Mouse (Mus musculus) cerebellum, adult 9-10 months (tissue): ENCODE results near the gene Bbx.

Experiments used
- DNase-seq: peaks from one replicate; pipeline ENCODE4 v3.0.0; 2022

Bbx gene

GRCm38 (mm10) chr16:50432062-50432878 lies at the start of gene Bbx:
Gene Bbx (minus strand): TSS chr16:50432390.
- peak; percentile 100 for DNase-seq

DNA sequence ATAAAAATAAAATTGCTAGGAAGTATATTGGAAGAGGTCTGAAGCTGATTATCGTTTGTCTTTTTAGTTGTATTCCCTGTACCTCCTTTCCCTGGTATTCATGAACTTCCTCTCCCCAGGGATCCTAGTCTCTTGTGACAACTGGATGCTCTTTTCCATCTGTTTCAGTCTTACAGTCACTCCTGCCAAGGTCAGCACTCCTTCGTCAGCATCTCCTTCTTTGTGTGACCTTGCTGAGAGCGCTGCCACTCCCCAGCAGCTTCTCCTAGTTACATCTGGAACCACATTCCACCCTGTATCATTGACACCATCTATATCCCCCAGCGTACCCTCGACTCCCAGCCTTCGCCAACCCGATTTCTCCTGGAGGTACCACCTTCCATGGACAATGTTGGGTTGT lies 49.7 kb upstream of the Bbx start:
- DNase-seq: no peak

GRCm38 (mm10) chr16:50481341-50481740 lies 49.2 kb upstream of the Bbx start:
- DNase-seq: no peak

- no peak for DNase-seq
Observed at GRCm38 (mm10) chr16:50478695-50479094, 46.5 kb upstream of the Bbx start.

- no peak for DNase-seq
Observed at GRCm38 (mm10) chr16:50477628-50478027, 45.4 kb upstream of the Bbx start.

- DNase-seq: no peak
Observed at GRCm38 (mm10) chr16:50462226-50462870, 30.2 kb upstream of the Bbx start.

DNA sequence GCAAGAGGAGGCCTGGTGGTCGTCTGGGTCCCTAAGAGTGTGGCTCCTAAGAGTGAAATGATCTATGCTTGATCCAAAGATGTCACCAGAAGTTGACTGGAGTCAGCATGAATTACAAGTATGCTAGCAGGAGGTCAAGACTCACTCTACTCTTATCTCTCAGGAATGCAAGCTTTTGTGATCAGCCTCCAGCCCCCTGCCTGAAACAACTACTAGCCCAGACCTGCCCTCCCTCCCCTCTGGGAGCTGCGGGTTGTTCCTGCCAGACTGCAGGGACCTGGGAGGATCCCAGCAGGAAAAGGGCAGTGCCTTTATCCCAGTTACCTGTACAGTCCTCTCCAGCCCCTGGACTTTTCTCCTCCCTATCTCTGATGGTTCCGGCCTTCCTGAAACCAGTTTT lies 27.0 kb upstream of the Bbx start:
- no peak for DNase-seq

DNA sequence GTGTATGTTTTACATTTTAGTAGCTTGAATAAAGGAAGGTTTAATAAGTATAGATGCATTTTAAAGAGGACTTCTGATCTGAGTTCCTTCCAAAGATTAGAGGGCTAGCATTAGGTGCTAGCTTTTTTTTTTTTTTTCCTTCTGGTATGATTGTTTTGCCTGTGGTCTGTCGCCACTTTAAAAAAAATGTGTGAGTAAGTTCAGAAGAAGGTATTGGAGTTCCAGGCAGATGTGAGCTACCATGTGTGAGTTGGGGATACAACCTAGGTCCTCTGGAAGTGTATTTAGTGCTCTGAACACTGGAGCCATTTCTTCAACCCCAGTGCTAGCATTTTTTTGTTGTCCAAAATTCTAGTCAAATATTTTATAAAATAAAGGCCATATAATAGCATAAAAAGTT lies 23.9 kb upstream of the Bbx start:
- no peak for DNase-seq

DNA sequence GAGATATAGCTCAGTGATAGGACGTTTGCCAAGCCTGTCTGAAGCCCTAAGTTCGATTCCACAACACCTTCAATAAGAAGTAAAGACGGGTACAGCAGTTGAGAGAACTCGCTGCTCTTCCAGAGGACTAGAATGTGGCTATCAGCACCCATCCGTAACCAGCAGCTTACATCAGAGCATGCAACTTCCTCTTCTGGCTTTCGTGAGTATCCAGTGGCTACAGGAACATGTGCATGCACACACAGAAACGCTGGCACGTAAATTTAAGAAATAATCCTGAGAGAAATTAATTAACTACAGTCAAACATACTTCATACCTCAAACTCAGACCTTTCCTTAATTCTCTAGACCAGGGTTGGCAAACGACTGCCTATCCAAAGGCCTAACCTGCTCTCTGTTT lies 16.9 kb upstream of the Bbx start:
- DNase-seq: no peak

DNA sequence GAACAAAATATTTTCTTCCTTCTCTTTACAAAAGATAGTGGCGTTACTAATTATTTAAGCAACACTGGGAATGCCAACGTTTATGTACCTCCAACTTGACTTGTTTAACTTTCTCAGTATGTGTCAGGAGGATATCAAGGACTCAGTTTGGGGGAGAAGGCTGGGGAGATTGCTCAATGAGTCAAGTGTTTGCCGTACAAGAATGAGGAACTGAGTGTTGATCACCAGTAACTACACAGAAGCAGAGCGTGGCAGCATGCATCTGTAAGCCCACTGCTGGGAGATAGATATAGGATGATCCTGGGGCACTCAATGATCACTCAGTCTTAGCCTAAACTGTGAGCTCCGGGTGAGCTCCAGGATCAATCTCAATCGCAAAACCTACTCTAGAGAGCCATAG lies 12.8 kb upstream of the Bbx start:
- DNase-seq: no peak

- DNase-seq: no peak
Observed at GRCm38 (mm10) chr16:50438816-50439215, 6.6 kb upstream of the Bbx start.

DNA sequence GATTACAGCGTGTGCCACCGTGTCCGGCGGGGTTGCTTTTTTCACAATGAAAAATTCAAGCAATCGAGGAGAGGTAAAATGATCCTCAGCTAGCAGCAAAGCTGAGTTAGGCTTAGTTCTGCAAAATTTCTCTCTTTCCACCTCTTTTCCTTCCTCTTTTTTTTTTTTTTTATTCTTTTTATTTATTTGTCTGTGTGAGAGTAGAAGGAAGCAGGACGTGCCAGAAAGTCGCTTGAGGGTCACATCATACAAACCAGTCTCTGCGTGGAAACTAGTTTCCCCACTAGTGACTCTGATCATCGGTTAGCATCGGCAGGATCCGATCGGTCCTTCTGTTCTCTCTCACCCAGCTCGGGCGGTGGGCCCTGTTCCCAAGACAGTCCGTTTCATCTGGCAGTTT lies 5.6 kb upstream of the Bbx start:
- DNase-seq: no peak

GRCm38 (mm10) chr16:50437331-50437730 lies 5.1 kb upstream of the Bbx start:
- no peak for DNase-seq

DNA sequence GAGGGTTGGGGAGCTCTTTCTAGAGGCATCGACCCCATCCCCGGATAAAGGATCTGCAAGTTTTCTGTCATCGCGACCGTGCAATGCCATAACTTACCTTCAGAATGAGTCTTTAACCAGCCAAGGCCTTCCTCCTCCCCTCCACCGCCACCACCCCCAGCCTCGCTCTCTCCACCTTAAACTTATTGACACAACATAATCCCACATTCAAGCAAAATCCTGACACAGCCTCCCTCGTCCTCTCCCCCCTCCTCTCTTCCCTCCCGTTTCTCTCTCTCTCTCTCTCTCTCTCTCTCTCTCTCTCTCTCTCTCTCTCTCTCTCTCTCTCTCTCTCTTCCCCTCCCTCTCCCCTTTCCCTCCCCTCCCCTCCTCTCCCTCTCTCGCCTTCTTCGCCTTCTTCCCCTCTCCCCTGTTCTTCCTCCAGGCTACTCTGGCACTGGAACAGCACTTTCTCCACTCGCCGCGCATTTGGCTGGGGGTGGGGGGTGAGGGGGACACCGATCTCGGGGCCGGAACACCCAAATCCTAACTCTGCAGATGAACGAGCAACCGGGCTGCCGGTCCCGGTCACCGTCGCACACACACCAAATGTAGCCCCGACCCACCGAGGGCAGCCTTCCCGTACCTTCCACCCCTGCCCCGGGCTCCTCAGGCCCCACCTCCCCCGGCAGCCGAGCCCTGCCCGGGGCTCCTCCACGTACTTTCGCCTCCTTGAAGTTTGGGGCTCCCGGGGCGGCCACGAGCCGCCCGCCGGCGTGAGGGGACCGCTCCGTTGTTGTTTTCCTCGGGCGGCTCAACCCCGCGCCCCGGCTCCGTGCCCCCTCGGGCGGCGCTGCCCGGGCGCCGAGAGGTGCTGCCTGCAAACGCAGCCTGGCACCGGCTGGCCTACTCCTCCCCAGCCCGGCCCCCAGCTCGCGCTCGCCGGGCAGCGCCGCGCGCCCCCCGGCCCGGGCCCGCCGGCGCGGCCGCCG lies 894 bp downstream of the Bbx start:
- peak; percentile 50 for DNase-seq

- peak; percentile 17 for DNase-seq
Observed at GRCm38 (mm10) chr16:50430515-50430877, 1.7 kb downstream of the Bbx start.

DNA sequence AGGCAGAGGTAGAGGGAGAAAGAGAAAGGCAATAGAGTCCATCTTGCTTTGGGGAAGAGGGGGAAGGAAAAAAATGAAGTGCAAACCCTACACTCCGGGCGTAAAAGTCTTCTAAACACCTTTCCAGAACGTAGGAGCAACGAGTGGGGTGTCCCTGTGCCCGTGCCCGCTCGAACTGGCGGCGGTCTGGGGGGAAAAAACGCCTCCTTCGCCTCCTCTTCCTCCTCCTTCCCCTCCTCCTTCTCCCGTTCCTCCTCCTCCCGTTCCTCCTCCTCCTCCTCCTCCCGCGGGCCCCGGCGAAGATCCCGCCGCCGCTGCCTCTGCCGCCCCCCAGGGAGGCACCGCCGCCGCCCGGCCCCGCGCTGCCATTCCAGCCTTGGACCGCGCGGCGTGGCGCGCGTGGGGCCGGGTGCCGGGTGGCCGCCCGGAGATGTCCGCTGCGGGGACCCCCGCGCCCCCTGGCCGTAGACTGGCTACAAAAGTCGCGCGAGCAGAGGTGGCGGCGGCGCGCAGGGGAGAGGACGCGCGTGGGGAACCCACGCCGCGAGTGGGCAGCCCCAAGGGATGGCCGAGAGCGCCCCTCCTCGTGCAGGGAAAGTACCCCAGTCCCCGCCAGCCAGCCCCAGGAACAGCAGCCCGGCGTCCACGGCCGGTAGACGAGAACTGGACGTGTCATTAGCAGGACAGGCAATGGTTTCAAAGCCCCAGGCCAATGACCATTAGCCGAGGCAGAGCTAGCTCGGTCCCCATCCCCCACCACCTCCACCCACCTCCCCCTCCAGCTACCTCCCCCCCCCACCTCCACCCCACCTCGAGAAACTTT lies 2.3 kb downstream of the Bbx start:
- DNase-seq: peak; percentile 44

DNA sequence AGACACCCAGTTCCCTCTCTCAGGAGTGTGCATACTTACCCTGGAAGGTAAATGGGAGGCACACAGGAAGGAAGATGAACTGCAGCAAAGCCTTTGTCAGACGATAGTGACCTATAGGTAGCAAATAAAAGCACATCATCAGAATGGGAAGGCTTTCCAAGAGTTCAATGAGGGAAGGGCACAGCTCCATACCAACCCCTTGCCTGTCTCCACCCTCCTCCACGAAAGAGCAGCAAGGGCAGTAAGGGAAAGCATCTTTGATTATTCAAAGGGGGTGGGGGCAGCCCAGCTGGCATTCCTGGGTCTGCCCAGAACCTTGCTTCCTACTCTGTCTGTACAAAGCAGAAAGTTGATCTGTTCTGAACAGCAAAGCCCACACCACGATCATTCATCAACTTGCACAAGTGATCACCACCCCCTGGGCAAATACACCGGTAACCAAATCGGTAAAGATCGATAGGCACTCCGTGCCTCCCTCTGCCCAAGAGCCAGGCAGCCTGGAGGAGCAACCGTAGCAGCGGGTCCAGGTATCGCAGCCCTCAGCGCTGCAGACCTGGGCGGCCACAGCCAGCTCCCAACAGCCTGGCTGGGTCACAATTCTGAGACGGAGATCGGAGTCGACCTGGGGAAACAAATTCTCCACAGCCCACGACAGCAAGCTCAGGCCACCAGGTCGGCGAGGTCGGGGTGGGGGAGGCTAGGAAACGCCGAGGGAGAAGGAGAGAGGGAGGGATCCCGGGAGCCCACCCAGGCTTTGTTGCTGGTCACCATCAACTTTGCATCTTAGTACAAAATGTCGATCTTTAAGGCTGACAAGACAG lies 3.1 kb downstream of the Bbx start:
- DNase-seq: peak; percentile 39

GRCm38 (mm10) chr16:50420130-50420529 lies 12.1 kb downstream of the Bbx start:
- DNase-seq: no peak

- DNase-seq: no peak
Observed at GRCm38 (mm10) chr16:50415406-50415805, 16.8 kb downstream of the Bbx start.

- DNase-seq: no peak
Observed at GRCm38 (mm10) chr16:50402851-50403250, 29.3 kb downstream of the Bbx start.

DNA sequence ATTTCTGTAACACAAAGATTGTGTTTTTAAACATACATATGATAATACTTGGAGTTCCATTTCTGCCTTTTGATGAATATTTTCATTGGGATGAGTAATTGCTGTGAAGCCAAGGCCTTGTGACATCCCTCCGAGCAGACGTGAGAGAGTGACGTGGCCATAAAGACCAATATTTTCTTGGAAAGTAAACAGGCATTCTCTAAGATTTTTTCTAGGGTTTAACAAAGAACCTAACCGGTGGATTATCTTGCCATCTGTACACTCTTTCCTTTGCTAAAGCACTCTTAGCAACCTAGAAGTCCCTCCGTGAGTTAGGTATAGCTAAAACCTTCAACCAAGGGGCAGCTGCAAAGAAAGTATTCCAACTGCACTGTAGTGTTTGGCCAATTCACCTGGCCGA lies 32.4 kb downstream of the Bbx start:
- no peak for DNase-seq

- DNase-seq: no peak
Observed at GRCm38 (mm10) chr16:50398564-50398963, 33.6 kb downstream of the Bbx start.
